Mouse (Mus musculus): ENCODE results near the gene Ankrd11. TPM values are rescaled to one million over a fixed set of nuclear protein-coding genes. Genes with fewer than 3 reads are reported as not detected.
A peak's percentile ranks its signal among the peaks of the same experiment; 100 is the strongest.

The Ankrd11 gene
- total and polyA plus RNA-seq, 2 experiments from 2014 or later = 24.3 to 65.8 TPM

GRCm38 (mm10) chr8:122993031-122993430 is 49.0 kb downstream of the Ankrd11 start:
- Histone ChIP-seq H3K4me1 (ENCODE audit: control insufficient read depth, insufficient read depth) (peaks cover 28% of the 10 kb centered on the region), H3K4me2 (ENCODE audit: low read depth, low read length) (no peak overlapping the region), H3K36me3 (replicated peaks; ENCODE audit: control insufficient read depth, insufficient read depth, low read length) (no peaks in the 10 kb centered on the region), H3K9me3 (replicated peaks; ENCODE audit: control insufficient read depth, low read length) (no peaks in the 10 kb centered on the region), H3K27ac (ENCODE audit: low read depth) (no peak overlapping the region), H3K27me3 (ENCODE audit: control insufficient read depth, insufficient read depth, low read length) (no peaks in the 10 kb centered on the region), H3K9ac (replicated peaks; ENCODE audit: low read depth, low read length) (no peak overlapping the region), H3K4me3 (ENCODE audit: low read depth, low read length) (no peak overlapping the region)
- WGBS = 70% methylated on average over 3 of the region's 3 CpGs
- DNase-seq (ENCODE audit: low spot score) (no peak), ATAC-seq (ENCODE audit: insufficient read depth, low read depth) (no peak)
- TF ChIP-seq CTCF (IDR thresholded peaks at IDR 0.05; ENCODE audit: low read depth) = no peak
- no peak for TF ChIP-seq EP300 (IDR thresholded peaks at IDR 0.05; ENCODE audit: low read depth)

DNA sequence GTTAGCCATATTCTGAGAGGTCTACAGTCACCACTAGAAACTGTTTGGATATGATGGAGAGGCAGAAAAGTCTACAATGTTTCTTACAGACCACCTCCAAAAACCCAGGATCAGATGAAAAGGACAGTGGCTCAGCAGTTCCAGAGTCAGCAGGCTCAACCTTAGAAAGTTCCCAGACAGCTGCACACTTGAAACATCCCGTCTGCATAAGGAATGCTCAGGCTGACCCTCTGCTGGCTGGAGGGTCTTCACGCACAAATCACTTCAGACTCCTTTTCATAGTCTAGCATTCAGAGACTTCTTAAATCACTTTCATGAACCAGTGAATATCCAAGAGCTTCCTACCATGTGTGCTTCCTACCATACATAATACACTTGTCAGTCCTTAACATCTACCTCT is 49.8 kb downstream of the Ankrd11 start:
- ATAC-seq (ENCODE audit: insufficient read depth, low read depth) = no peak
- WGBS = 58% methylated on average over 2 of the region's 2 CpGs
- Histone ChIP-seq H3K36me3 (replicated peaks; ENCODE audit: control insufficient read depth, insufficient read depth, low read length) (no peaks in the 10 kb centered on the region), H3K4me1 (ENCODE audit: control insufficient read depth, insufficient read depth) (peaks cover 27% of the 10 kb centered on the region), H3K4me2 (ENCODE audit: low read depth, low read length) (no peak overlapping the region), H3K9ac (replicated peaks; ENCODE audit: low read depth, low read length) (no peak overlapping the region), H3K4me3 (ENCODE audit: low read depth, low read length) (no peak overlapping the region), H3K9me3 (replicated peaks; ENCODE audit: control insufficient read depth, low read length) (no peaks in the 10 kb centered on the region), H3K27me3 (ENCODE audit: control insufficient read depth, insufficient read depth, low read length) (no peaks in the 10 kb centered on the region), H3K27ac (ENCODE audit: low read depth) (no peak overlapping the region)
- DNase-seq (ENCODE audit: low spot score) = no peak
- TF ChIP-seq EP300 (IDR thresholded peaks at IDR 0.05; ENCODE audit: low read depth) (no peak), CTCF (IDR thresholded peaks at IDR 0.05; ENCODE audit: low read depth) (no peak)

GRCm38 (mm10) chr8:122991368-122991767 is 50.7 kb downstream of the Ankrd11 start:
- WGBS = 75% methylated on average over 5 of the region's 5 CpGs
- Histone ChIP-seq H3K27me3 (ENCODE audit: control insufficient read depth, insufficient read depth, low read length) (no peaks in the 10 kb centered on the region), H3K4me2 (ENCODE audit: low read depth, low read length) (no peak overlapping the region), H3K4me3 (ENCODE audit: low read depth, low read length) (no peak overlapping the region), H3K9me3 (replicated peaks; ENCODE audit: control insufficient read depth, low read length) (no peaks in the 10 kb centered on the region), H3K9ac (replicated peaks; ENCODE audit: low read depth, low read length) (no peak overlapping the region), H3K36me3 (replicated peaks; ENCODE audit: control insufficient read depth, insufficient read depth, low read length) (no peaks in the 10 kb centered on the region), H3K4me1 (ENCODE audit: control insufficient read depth, insufficient read depth) (peaks cover 30% of the 10 kb centered on the region), H3K27ac (ENCODE audit: low read depth) (no peak overlapping the region)
- DNase-seq (ENCODE audit: low spot score) (no peak), ATAC-seq (ENCODE audit: insufficient read depth, low read depth) (no peak)
- no peak for TF ChIP-seq CTCF (IDR thresholded peaks at IDR 0.05; ENCODE audit: low read depth)
- TF ChIP-seq EP300 (IDR thresholded peaks at IDR 0.05; ENCODE audit: low read depth) = no peak

GRCm38 (mm10) chr8:122989976-122990375 is 52.1 kb downstream of the Ankrd11 start:
- 62% methylated on average over 2 of the region's 2 CpGs for WGBS
- no peak for TF ChIP-seq EP300 (IDR thresholded peaks at IDR 0.05; ENCODE audit: low read depth)
- TF ChIP-seq CTCF (IDR thresholded peaks at IDR 0.05; ENCODE audit: low read depth) = no peak
- H3K36me3 ChIP-seq (replicated peaks; ENCODE audit: control insufficient read depth, insufficient read depth, low read length) = no peaks in the 10 kb centered on the region
- no peak overlapping the region for H3K4me3 ChIP-seq (ENCODE audit: low read depth, low read length)
- H3K27ac ChIP-seq (ENCODE audit: low read depth) = no peak overlapping the region
- ATAC-seq (ENCODE audit: insufficient read depth, low read depth) = no peak
- no peaks in the 10 kb centered on the region for H3K9me3 ChIP-seq (replicated peaks; ENCODE audit: control insufficient read depth, low read length)
- H3K4me2 ChIP-seq (ENCODE audit: low read depth, low read length) = no peak overlapping the region
- no peak overlapping the region for H3K9ac ChIP-seq (replicated peaks; ENCODE audit: low read depth, low read length)
- no peaks in the 10 kb centered on the region for H3K27me3 ChIP-seq (ENCODE audit: control insufficient read depth, insufficient read depth, low read length)
- peaks cover 26% of the 10 kb centered on the region for H3K4me1 ChIP-seq (ENCODE audit: control insufficient read depth, insufficient read depth)
- no peak for DNase-seq (ENCODE audit: low spot score)

DNA sequence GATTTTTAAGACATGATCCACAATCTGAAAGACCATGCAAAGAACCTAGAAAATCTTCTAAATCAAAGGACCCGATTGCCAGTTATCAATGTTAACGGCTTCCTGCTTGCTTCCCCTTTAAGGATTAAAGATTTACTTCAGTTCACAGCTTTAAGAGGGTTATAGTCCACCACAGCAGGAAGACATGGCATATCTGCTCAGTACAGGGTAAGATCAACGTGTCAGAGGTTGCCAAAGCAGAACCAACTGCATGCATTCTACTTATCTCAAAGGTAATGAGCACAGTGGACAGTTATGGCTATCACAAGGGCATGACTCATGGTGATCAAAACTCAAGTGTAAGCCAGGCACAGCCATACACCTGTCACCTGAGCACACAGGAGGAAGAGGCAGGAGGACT is 53.1 kb downstream of the Ankrd11 start:
- 65% methylated on average over 3 of the region's 3 CpGs for WGBS
- H3K4me1 ChIP-seq (ENCODE audit: control insufficient read depth, insufficient read depth) = peaks cover 23% of the 10 kb centered on the region
- H3K4me3 ChIP-seq (ENCODE audit: low read depth, low read length) = no peak overlapping the region
- peak overlapping the region; percentile 18; the same call in 1 of the 2 replicates for H3K27ac ChIP-seq (ENCODE audit: low read depth)
- no peak for DNase-seq (ENCODE audit: low spot score)
- ATAC-seq (ENCODE audit: insufficient read depth, low read depth) = no peak
- H3K36me3 ChIP-seq (replicated peaks; ENCODE audit: control insufficient read depth, insufficient read depth, low read length) = no peaks in the 10 kb centered on the region
- no peak overlapping the region for H3K4me2 ChIP-seq (ENCODE audit: low read depth, low read length)
- TF ChIP-seq EP300 (IDR thresholded peaks at IDR 0.05; ENCODE audit: low read depth) = no peak
- no peak for TF ChIP-seq CTCF (IDR thresholded peaks at IDR 0.05; ENCODE audit: low read depth)
- no peaks in the 10 kb centered on the region for H3K27me3 ChIP-seq (ENCODE audit: control insufficient read depth, insufficient read depth, low read length)
- H3K9ac ChIP-seq (replicated peaks; ENCODE audit: low read depth, low read length) = no peak overlapping the region
- no peaks in the 10 kb centered on the region for H3K9me3 ChIP-seq (replicated peaks; ENCODE audit: control insufficient read depth, low read length)

GRCm38 (mm10) chr8:122987255-122987654 is 54.8 kb downstream of the Ankrd11 start:
- Histone ChIP-seq H3K36me3 (replicated peaks; ENCODE audit: control insufficient read depth, insufficient read depth, low read length) (no peaks in the 10 kb centered on the region), H3K4me2 (ENCODE audit: low read depth, low read length) (no peak overlapping the region), H3K27ac (ENCODE audit: low read depth) (no peak overlapping the region), H3K4me1 (ENCODE audit: control insufficient read depth, insufficient read depth) (peaks cover 20% of the 10 kb centered on the region), H3K4me3 (ENCODE audit: low read depth, low read length) (no peak overlapping the region), H3K9ac (replicated peaks; ENCODE audit: low read depth, low read length) (no peak overlapping the region), H3K27me3 (ENCODE audit: control insufficient read depth, insufficient read depth, low read length) (no peaks in the 10 kb centered on the region), H3K9me3 (replicated peaks; ENCODE audit: control insufficient read depth, low read length) (no peaks in the 10 kb centered on the region)
- ATAC-seq (ENCODE audit: insufficient read depth, low read depth) (no peak), DNase-seq (ENCODE audit: low spot score) (no peak)
- 19% methylated on average over 2 of the region's 2 CpGs for WGBS
- TF ChIP-seq CTCF (IDR thresholded peaks at IDR 0.05; ENCODE audit: low read depth) = no peak
- no peak for TF ChIP-seq EP300 (IDR thresholded peaks at IDR 0.05; ENCODE audit: low read depth)

All from heart, postnatal 0 days (tissue).